Mouse (Mus musculus) embryonic facial prominence, embryonic 12.5 days (tissue): ENCODE data around the gene Odr4. TPM values are rescaled to one million over a fixed set of nuclear protein-coding genes. Genes with fewer than 3 reads are reported as not detected.
A peak's percentile ranks its signal among the peaks of the same experiment; 100 is the strongest.

Experiments
- ATAC-seq: fragments of 200-750 bp; cut with Nextera tagmentation; 2 replicates; pipeline ENCODE4 v1.8.0; 2017; ENCODE audit not compliant: insufficient number of reproducible peaks, insufficient read depth, low FRiP score, low TSS enrichment
- H3K27ac ChIP-seq: fragments of 300-500 bp; sonication (generic); 2 replicates; pipeline ENCODE4 v1.5.1; 2016; ENCODE audit warnings: mild to moderate bottlenecking
- H3K27me3 ChIP-seq: fragments of 300-500 bp; sonication (generic); 2 replicates; pipeline ENCODE4 v1.6.1; 2016; ENCODE audit warnings: mild to moderate bottlenecking, moderate library complexity
- H3K36me3 ChIP-seq: fragments of 300-500 bp; sonication (generic); 2 replicates; pipeline ENCODE4 v1.6.1; 2016; ENCODE audit warnings: mild to moderate bottlenecking
- H3K4me1 ChIP-seq: fragments of 300-500 bp; sonication (generic); 2 replicates; pipeline ENCODE4 v1.6.1; 2016
- H3K4me2 ChIP-seq: fragments of 300-500 bp; sonication (generic); replicated peaks from 2 replicates; pipeline ENCODE4 v1.6.1; 2016; ENCODE audit warnings: mild to moderate bottlenecking, moderate library complexity
- H3K4me3 ChIP-seq: fragments of 300-500 bp; sonication (generic); 2 replicates; pipeline ENCODE4 v1.5.1; 2016; ENCODE audit warnings: mild to moderate bottlenecking
- H3K9ac ChIP-seq: fragments of 300-500 bp; sonication (generic); 2 replicates; pipeline ENCODE4 v1.6.1; 2016; ENCODE audit warnings: mild to moderate bottlenecking, moderate library complexity
- H3K9me3 ChIP-seq: fragments of 300-500 bp; sonication (generic); 2 replicates; pipeline ENCODE4 v1.6.1; 2016; ENCODE audit warnings: mild to moderate bottlenecking, moderate library complexity
- whole genome bisulfite sequencing: fragments of 180-500 bp; shearing (Covaris S2); methylation state at CpG from one replicate; pipeline ENCODE4 v1.1.7; 2016; 5-methylcytosine and 5-hydroxymethylcytosine counted together
- polyA plus RNA-seq: library from polyadenylated mRNA; unstranded; fragments of >200 nt; fragmentation: Nextera tagmentation; extraction: Ambion mirVana; gene quantifications from 2 replicates; pipeline ENCODE4 v1.2.1, GENCODE M21; 2016

Odr4 gene
- polyA plus RNA-seq, 1 experiment from 2014 or later = 39.2 TPM

GRCm38 (mm10) chr1:150393488-150393852 lies 590 bp upstream of the Odr4 start:
- ATAC-seq = peak; percentile 68

DNA sequence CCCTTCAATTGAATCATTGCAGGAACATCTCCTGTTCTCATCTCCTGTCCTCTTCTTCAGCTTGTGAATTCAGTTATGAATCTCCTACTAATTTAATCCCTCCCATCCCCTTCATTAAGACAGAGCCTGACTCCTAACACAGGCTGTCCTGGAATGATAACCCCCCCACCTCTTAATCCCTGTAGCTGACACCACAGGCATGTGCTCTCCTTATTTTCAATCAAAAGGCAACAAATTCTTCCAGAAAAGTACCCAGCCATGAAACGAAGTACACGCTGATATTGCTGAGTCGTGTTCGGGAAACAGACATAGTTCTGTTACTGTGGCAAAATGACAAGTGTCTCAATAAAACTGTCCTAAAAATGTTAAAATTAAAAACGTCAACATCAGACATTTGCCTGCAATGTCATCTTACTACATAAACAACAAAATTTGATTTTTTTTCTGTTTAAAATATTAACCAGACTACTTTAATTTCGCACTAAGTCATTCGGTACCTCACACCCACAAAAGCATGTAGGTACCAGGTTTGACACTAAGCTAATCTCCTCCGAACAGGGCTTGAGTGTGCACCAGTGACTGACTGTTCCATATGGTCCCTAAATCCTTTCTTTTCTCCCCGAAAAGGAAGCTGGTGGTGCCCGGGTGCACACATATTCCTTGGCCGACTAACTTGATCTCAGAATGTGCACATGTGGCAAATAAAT lies 796 bp downstream of the Odr4 start:
- peak; percentile 18 for ATAC-seq
- WGBS = 26% methylated on average over 11 of the region's 11 CpGs
- peak overlapping the region; percentile 79; the same call in 1 of the 2 replicates for H3K27ac ChIP-seq

More at GRCm38 (mm10) chr1:150393488-150393852, 590 bp upstream of the Odr4 start:
- no peaks in the 10 kb centered on the region for H3K9me3 ChIP-seq
- H3K9ac ChIP-seq = peak overlapping the region; percentile 67
- peaks cover 32% of the 10 kb centered on the region for H3K36me3 ChIP-seq
- peak overlapping the region; percentile 58 for H3K4me2 ChIP-seq
- peak overlapping the region; percentile 73 for H3K4me3 ChIP-seq
- H3K27ac ChIP-seq = peak overlapping the region; percentile 92
- H3K4me1 ChIP-seq = peaks cover 7% of the 10 kb centered on the region; the same call in 1 of the 2 replicates
- WGBS = 0% methylated on average over 27 of the region's 27 CpGs
- H3K27me3 ChIP-seq = no peaks in the 10 kb centered on the region

DNA sequence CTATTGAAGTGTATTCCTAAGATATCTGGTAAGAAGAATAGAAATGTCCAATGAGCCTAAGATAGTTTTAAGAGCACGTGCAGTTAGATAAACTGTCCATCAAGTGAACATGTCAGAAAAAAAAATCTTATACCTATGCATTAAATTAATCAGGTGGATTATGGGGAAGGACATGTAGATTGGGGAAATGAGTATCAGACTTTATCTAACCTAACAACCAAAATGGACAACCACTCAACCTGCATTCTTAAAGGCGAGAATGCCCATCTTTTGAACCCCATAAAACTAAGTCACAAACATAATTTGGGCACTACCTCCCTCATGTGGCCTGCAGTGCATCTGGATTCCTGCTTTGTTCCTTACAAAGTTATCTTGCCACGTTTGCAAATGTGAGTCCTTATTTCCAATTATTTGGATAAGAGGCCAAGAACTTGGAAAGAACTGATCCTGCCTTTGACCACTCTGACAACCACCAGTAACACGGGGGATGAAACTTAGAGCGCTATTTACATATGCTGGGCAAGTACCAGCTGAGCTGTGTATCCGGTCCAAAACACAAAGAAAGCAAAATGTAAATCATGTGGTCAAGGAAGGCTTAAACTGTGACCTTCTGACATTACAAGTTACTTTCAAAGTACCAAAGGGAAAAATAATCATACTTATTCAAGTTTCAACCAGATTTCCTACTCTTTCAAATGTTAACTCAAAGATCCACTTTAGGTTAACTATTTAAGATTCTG lies 3.3 kb downstream of the Odr4 start:
- no peak overlapping the region for H3K27ac ChIP-seq

More for the DNA sequence above, 796 bp downstream of the Odr4 start:
- Histone ChIP-seq H3K9me3 (no peaks in the 10 kb centered on the region), H3K27me3 (no peaks in the 10 kb centered on the region), H3K4me2 (peak overlapping the region; percentile 55), H3K9ac (peak overlapping the region; percentile 60), H3K36me3 (peaks cover 33% of the 10 kb centered on the region), H3K4me1 (peaks cover 7% of the 10 kb centered on the region; the same call in 1 of the 2 replicates), H3K4me3 (peak overlapping the region; percentile 73)

DNA sequence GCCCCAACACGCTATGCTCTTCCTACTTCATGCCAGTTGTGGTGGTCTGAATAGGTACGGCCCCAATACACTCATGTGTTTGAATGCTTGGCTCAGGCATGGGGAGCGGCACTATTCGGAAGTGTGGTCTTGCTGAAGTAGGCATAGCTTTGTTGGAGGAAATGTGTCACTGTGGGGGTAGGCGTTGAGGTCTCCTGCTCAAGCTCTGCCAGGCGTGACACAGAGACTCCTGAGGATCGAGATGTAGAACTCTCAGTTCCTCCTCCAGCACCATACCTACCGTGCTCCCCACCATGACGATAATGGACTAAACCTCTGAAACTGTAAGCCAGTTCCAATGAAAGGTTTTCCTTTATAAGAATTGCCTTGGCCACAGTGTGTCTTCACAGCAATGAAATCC lies 5.3 kb downstream of the Odr4 start:
- Histone ChIP-seq H3K4me1 (peaks cover 4% of the 10 kb centered on the region; the same call in 1 of the 2 replicates), H3K36me3 (peaks cover 35% of the 10 kb centered on the region), H3K27ac (no peak overlapping the region), H3K4me2 (no peak overlapping the region), H3K9me3 (no peaks in the 10 kb centered on the region), H3K4me3 (no peak overlapping the region), H3K27me3 (no peaks in the 10 kb centered on the region), H3K9ac (no peak overlapping the region)
- WGBS = 95% methylated on average over 9 of the region's 9 CpGs
- ATAC-seq = no peak

More for the DNA sequence above, 3.3 kb downstream of the Odr4 start:
- H3K9ac ChIP-seq = no peak overlapping the region
- no peaks in the 10 kb centered on the region for H3K9me3 ChIP-seq
- H3K36me3 ChIP-seq = peaks cover 24% of the 10 kb centered on the region
- no peak overlapping the region for H3K4me3 ChIP-seq
- 87% methylated on average over 6 of the region's 6 CpGs for WGBS
- no peaks in the 10 kb centered on the region for H3K27me3 ChIP-seq
- ATAC-seq = no peak
- peaks cover 4% of the 10 kb centered on the region; the same call in 1 of the 2 replicates for H3K4me1 ChIP-seq
- no peak overlapping the region for H3K4me2 ChIP-seq

- Histone ChIP-seq H3K4me1 (no peaks in the 10 kb centered on the region), H3K9ac (no peak overlapping the region), H3K36me3 (peaks cover 37% of the 10 kb centered on the region), H3K27ac (no peak overlapping the region), H3K4me2 (no peak overlapping the region), H3K4me3 (no peak overlapping the region), H3K9me3 (no peaks in the 10 kb centered on the region), H3K27me3 (no peaks in the 10 kb centered on the region)
- WGBS = 94% methylated on average over 4 of the region's 4 CpGs
- ATAC-seq = no peak
Observed at GRCm38 (mm10) chr1:150384138-150384537, 8.7 kb downstream of the Odr4 start.

DNA sequence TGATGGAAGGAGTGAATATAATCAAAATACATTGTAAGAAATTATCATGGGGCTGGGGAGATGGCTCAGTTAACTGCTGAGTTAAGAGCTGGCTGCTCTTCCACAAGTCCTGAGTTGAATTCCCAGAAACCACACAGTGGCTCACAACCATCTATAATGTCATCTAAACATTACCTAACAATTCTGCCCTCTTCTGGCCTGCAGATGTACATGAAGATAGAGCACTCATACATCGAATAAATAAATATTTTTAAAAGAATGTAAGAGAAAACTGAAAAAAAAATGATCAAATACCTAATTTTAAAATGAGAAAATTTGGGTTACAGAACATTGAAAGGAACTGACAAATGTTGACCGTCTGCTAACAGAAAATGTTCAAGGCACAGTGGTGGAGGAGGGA lies 18.6 kb downstream of the Odr4 start:
- 88% methylated on average over 2 of the region's 2 CpGs for whole genome bisulfite sequencing
- Histone ChIP-seq H3K4me1 (no peaks in the 10 kb centered on the region), H3K4me2 (no peak overlapping the region), H3K27ac (no peak overlapping the region), H3K9ac (no peak overlapping the region), H3K9me3 (no peaks in the 10 kb centered on the region), H3K36me3 (no peaks in the 10 kb centered on the region), H3K27me3 (no peaks in the 10 kb centered on the region), H3K4me3 (no peak overlapping the region)
- ATAC-seq = no peak

GRCm38 (mm10) chr1:150372895-150373294 lies 20.0 kb downstream of the Odr4 start:
- Histone ChIP-seq H3K4me3 (no peak overlapping the region), H3K27ac (no peak overlapping the region), H3K9ac (no peak overlapping the region), H3K9me3 (no peaks in the 10 kb centered on the region), H3K27me3 (no peaks in the 10 kb centered on the region), H3K36me3 (no peaks in the 10 kb centered on the region), H3K4me2 (no peak overlapping the region), H3K4me1 (no peaks in the 10 kb centered on the region)
- WGBS = 89% methylated on average over 3 of the region's 3 CpGs
- ATAC-seq = no peak

- no peak for ATAC-seq
- no peaks in the 10 kb centered on the region for H3K4me1 ChIP-seq
- WGBS = 88% methylated on average over 1 of the region's 1 CpGs
- H3K9me3 ChIP-seq = no peaks in the 10 kb centered on the region
- H3K27ac ChIP-seq = no peak overlapping the region
- no peak overlapping the region for H3K9ac ChIP-seq
- no peaks in the 10 kb centered on the region for H3K27me3 ChIP-seq
- no peak overlapping the region for H3K4me2 ChIP-seq
- H3K36me3 ChIP-seq = peaks cover 18% of the 10 kb centered on the region
- no peak overlapping the region for H3K4me3 ChIP-seq
Observed at GRCm38 (mm10) chr1:150360864-150361263, 32.0 kb downstream of the Odr4 start.

DNA sequence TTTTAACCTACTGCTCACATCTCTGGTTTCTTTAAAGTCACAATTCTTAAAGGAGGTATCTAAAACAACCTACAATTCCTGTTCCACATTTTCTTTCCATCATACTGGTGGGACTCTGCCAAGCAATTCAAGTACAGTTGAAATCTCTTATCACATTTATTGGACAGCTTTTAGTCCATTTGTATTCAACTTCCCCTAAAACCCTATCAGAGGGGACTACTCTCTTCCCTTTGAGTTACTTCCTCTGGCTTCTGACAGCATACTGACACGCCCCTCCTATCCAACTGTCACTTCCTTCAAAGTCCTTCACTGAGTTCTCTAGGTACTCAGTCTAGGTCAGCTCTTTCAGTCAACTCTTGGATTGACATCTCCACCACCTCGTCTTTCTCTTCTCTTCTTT lies 57.8 kb downstream of the Odr4 start:
- H3K4me2 ChIP-seq = no peak overlapping the region
- H3K4me3 ChIP-seq = no peak overlapping the region
- ATAC-seq = no peak
- no peak overlapping the region for H3K27ac ChIP-seq
- H3K9me3 ChIP-seq = no peaks in the 10 kb centered on the region
- no peaks in the 10 kb centered on the region for H3K36me3 ChIP-seq
- no peaks in the 10 kb centered on the region for H3K4me1 ChIP-seq
- no peaks in the 10 kb centered on the region for H3K27me3 ChIP-seq
- no peak overlapping the region for H3K9ac ChIP-seq
- WGBS = 69% methylated on average over 2 of the region's 2 CpGs

GRCm38 (mm10) chr1:150319205-150319604 lies 73.7 kb downstream of the Odr4 start, which contains the start of gene Pdc:
Gene Pdc (plus strand): TSS chr1:150319417.
- 78% methylated on average over 1 of the region's 1 CpGs for WGBS
- H3K9me3 ChIP-seq = no peaks in the 10 kb centered on the region
- no peak within 1 kb of the TSS for H3K4me2 ChIP-seq
- no peaks in the 10 kb centered on the region for H3K4me1 ChIP-seq
- no peaks in the 10 kb centered on the region for H3K27me3 ChIP-seq
- ATAC-seq = no peak
- no peak within 1 kb of the TSS for H3K9ac ChIP-seq
- H3K36me3 ChIP-seq = no peaks in the 10 kb centered on the region
- no peak within 1 kb of the TSS for H3K27ac ChIP-seq
- H3K4me3 ChIP-seq = no peak within 1 kb of the TSS
